Mouse (Mus musculus) layer of hippocampus, adult 8-10 months (tissue): Measurements from ENCODE around the gene Prdm16. TPM values are rescaled to one million over a fixed set of nuclear protein-coding genes. Genes with fewer than 3 reads are reported as not detected.
A peak's percentile ranks its signal among the peaks of the same experiment; 100 is the strongest.

Source experiments
- DNase-seq, 2 experiments: peaks; one replicate each; pipeline ENCODE4 v3.0.0; 2022; ENCODE audit warnings: low spot score in 2 of 2
- total RNA-seq, 4 experiments: library from RNA; stranded (reverse); gene quantifications; 2 replicates each; pipeline ENCODE4 v1.2.4; 2022

Gene Prdm16
- total RNA-seq, 4 experiments from 2014 or later, result 9.3 to 15.5 (median 13.9) TPM

DNA sequence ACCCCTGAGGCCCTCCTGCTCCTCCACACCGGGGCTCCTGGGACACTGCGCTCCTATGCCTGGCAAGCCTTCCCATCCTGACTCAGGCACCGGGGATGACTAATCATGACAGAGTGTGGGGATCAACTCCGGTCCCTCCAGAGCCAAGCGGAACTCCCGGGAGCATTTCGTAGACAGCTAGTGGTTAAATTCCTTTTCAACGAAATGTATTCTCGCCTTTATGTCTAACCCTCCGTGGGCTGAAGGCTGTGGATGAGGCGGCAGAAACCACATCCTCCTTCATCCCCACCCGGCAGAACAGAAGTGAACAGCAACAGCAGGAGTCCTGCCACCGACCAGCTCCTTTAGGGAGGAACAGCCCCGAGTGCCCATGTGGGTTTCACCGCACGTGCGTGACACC is 211.4 kb downstream of the Prdm16 start:
- DNase-seq, result no peak

GRCm38 (mm10) chr4:154424681-154425080 is 212.0 kb downstream of the Prdm16 start:
- DNase-seq, result no peak

DNA sequence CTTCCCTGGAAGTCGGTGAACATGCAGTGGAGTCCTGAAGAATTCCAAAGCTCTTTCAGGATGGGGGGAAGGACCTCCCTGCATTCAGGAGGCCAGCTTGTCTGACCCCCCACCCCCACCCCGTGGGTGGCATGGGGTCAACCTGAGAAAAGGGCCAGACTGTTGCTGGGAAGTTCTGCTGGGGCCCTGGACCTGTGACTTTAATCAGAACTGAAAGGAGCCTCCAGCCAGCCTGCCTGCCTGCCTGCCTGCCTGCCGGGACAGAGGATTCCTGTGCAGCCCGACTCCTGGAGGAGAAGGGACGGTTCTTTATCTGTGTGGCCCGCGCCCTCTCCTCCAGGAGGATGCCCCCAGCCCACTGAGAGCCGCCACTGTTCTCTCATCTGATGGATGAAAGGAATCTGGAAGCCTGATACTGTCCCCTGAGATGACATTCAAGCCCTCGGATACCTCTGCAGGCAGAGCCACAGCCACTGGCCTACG is 214.2 kb downstream of the Prdm16 start:
- DNase-seq, result no peak

DNA sequence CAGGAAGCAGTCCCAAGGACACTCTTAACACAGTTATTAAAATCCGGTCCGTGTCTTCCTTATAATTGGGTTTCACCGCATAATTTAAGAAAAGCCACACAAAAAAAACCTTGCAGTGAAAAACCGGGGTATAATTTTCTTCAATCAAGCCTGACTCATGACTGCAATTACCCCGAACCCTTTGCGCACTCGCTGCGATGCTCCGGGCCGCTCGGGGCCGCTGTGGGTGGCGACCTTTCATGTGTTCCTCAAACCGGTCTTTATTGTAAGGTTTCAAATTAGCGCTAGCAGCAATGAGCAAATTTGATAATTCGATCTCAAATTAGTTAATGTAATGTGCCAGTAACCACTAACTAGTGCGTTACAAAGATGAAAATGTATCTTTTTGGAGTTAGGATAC is 215.9 kb downstream of the Prdm16 start:
- DNase-seq, result no peak

GRCm38 (mm10) chr4:154419766-154420165 is 216.9 kb downstream of the Prdm16 start:
- no peak for DNase-seq

DNA sequence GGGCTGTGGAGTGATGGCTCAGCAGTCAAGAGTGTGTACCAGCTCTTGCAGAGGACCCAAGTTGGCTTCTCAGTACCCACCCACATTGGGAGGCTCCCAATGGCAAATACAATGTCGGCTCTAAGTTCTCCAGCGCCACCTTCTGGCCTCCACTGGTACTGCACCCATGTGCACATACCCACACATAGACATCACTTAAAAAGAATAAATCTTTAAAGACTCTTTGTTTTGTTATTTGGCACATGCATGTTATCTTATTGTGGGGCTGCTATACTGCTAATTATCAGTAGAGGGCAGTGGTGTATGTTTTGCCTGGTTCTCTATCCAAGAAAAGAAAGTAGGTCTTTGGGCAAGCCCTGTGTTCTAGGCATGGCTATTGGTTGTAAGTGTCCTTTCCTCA is 217.7 kb downstream of the Prdm16 start:
- no peak for DNase-seq

GRCm38 (mm10) chr4:154418327-154418744 is 218.3 kb downstream of the Prdm16 start:
- no peak for DNase-seq

GRCm38 (mm10) chr4:154416728-154417127 is 219.9 kb downstream of the Prdm16 start:
- no peak for DNase-seq

DNA sequence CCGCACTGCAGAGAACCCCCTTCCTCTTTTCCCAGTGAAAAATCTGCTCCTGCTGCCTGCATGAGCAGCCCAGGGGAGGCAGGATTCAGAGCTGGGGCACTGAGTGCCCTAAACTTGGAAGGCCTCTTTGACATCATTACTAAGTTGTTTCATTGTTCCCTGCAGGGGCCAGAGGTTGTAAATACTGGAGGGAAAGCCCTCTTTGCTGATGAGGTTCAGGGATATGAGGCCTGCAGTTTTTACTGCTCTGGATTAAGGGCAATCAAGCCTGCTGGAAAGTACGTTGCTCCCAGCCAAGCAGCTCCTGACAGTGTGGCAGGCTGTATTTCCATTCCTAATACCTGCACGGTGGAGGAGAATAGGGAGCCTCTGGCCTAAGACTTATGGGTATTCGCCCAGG is 221.8 kb downstream of the Prdm16 start:
- no peak for DNase-seq

GRCm38 (mm10) chr4:154410559-154410958 is 226.1 kb downstream of the Prdm16 start:
- DNase-seq, result no peak

GRCm38 (mm10) chr4:154409841-154410240 is 226.8 kb downstream of the Prdm16 start:
- DNase-seq, result no peak

GRCm38 (mm10) chr4:154409237-154409721 is 227.4 kb downstream of the Prdm16 start:
- peak in 1 of 2 experiments; percentile 25 for DNase-seq

DNA sequence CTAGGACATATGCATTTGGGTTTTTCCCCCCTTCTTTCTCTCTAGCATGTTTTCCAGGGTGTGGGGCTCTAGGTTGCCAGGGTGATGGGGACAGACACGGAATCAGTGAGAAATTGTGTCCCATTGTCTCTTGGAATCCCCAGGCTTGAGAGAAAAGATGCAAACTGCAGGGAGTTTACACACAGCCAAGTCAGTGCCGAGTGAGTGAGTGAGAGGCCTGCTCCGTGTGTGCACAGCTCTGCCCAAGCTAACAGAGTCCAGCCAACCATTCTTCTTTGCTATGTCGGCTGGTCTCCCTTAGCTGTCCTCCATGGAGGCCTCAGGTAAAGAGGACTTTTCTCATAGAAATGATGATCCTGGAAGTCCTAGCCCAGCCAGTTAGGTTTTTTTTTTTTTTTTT is 233.7 kb downstream of the Prdm16 start:
- no peak for DNase-seq

DNA sequence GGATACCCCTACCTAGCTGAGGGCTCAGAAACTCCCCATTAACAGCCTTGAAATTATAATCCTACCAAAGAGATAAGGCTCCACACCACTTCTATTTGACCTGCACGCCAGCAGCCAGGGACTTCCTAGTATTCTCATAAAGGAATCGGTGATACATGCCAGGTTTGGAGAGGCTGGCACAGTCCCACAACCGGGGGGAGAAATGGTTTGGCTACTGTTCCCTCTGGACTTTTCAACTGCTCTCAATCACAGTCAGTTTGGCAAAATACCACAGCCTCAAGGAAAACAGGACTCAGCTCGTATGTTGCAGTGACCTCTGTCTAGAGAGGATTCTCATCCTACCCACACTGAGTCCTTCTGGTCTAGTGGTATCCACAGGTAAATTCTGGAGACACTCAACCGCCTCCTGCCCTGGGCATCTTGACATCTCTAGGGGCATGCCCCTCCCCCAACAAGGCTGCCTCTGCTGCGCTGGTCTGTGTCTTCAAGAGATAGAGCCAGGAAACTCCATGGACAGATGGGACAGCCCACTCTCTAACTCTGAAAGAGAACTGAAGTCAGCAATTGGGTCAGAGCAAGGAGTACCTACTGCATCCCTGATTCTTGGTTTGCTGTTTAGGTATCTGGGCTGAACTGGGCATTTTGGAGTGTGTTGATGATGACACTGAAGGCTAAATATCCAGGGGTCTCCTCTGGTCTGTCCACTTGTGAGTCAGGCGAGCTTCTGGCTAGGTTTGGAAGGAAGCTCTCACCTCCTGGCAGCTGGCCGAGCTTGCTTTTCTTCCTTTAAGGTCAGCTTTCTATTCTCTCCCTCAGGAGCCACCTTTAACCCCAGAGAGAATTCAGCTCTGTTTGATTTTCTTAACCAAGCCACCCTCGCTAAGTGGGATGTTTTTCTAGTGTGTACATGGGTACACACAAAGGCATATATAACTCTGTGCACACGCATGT is 234.4 kb downstream of the Prdm16 start:
- peak in 1 of 2 experiments; percentile 45 for DNase-seq

DNA sequence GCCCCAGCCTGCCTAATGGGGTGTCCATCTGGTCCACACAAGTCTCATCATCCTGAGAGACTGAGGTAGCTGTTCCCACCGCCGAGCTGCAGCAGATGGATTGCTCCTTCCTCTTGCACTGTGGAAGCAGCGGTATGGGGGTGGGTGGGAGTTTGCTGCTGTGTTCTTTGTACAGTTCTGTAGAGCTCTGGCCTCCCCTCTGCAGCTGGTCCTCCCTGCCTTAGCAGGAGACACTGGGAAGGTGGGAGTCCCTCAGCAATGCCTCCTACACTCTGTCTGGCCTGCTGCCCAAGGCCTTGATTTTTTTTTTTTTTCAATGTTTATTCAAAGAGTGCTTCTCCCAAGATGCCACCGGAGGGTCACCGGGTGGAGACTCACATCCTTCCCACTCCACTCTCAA is 235.3 kb downstream of the Prdm16 start:
- DNase-seq, result no peak

- no peak for DNase-seq
These were observed 236.2 kb downstream of the Prdm16 start for GRCm38 (mm10) chr4:154400256-154401171.

DNA sequence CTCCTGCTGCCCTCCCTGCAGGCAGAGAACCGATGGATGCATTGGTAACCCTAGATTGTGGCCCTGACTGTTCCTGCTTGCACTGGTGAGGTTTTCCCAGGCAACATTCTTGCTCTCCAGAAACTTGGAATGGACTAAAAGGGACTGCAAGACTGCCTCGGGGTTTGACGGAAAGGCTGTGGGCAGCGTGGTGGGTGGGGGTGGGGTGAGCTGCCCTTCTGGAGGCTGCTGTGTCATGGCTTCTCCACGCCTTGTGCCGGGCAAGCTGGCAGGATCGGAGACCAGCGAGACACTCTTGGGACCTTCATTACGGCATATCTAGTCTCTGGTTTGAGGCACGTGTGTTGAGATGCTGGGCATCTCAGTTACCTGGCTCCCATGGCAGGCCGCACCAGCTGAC is 237.0 kb downstream of the Prdm16 start:
- DNase-seq, result no peak

GRCm38 (mm10) chr4:154396652-154397301 is 239.9 kb downstream of the Prdm16 start:
- no peak for DNase-seq

GRCm38 (mm10) chr4:154394123-154394722 is 242.4 kb downstream of the Prdm16 start:
- DNase-seq, result peak; percentile 48 to 50

GRCm38 (mm10) chr4:154393196-154394122 is 243.2 kb downstream of the Prdm16 start:
- DNase-seq, result no peak
